Mouse (Mus musculus): ENCODE measurements around the gene 4930469K13Rik. TPM values are rescaled to one million over a fixed set of nuclear protein-coding genes. Genes with fewer than 3 reads are reported as not detected.

The 4930469K13Rik gene
- polyA plus RNA-seq, 1 experiment from 2014 or later = not detected

GRCm38 (mm10) chr11:34040061-34040460 lies 58.3 kb downstream of the 4930469K13Rik start:
- WGBS = 87% methylated on average over 5 of the region's 5 CpGs
- Histone ChIP-seq H3K36me3 (ENCODE audit: control insufficient read depth, insufficient read depth, low read length) (no peaks in the 10 kb centered on the region), H3K4me1 (ENCODE audit: control insufficient read depth, insufficient read depth, low read length) (no peaks in the 10 kb centered on the region), H3K9ac (replicated peaks; ENCODE audit: low read length) (no peak overlapping the region), H3K9me3 (ENCODE audit: control insufficient read depth, low read length) (no peaks in the 10 kb centered on the region), H3K4me3 (replicated peaks; ENCODE audit: low read depth, low read length) (no peak overlapping the region), H3K27ac (replicated peaks; ENCODE audit: low read depth, low read length) (no peak overlapping the region), H3K27me3 (ENCODE audit: control insufficient read depth, insufficient read depth, low read length) (no peaks in the 10 kb centered on the region), H3K4me2 (ENCODE audit: low read length) (no peak overlapping the region)
- ATAC-seq (ENCODE audit: low FRiP score, low TSS enrichment) (no peak), DNase-seq (no peak)

GRCm38 (mm10) chr11:34035909-34036658 lies 62.3 kb downstream of the 4930469K13Rik start:
- no peak overlapping the region for H3K4me3 ChIP-seq (replicated peaks; ENCODE audit: low read depth, low read length)
- no peaks in the 10 kb centered on the region for H3K36me3 ChIP-seq (ENCODE audit: control insufficient read depth, insufficient read depth, low read length)
- H3K27ac ChIP-seq (replicated peaks; ENCODE audit: low read depth, low read length) = no peak overlapping the region
- H3K27me3 ChIP-seq (ENCODE audit: control insufficient read depth, insufficient read depth, low read length) = no peaks in the 10 kb centered on the region
- ATAC-seq (ENCODE audit: low FRiP score, low TSS enrichment) (no peak), DNase-seq (no peak)
- no peaks in the 10 kb centered on the region for H3K4me1 ChIP-seq (ENCODE audit: control insufficient read depth, insufficient read depth, low read length)
- no peak overlapping the region for H3K4me2 ChIP-seq (ENCODE audit: low read length)
- no peaks in the 10 kb centered on the region for H3K9me3 ChIP-seq (ENCODE audit: control insufficient read depth, low read length)
- WGBS = 85% methylated on average over 5 of the region's 5 CpGs
- no peak overlapping the region for H3K9ac ChIP-seq (replicated peaks; ENCODE audit: low read length)

GRCm38 (mm10) chr11:34034794-34035193 lies 63.6 kb downstream of the 4930469K13Rik start:
- Histone ChIP-seq H3K27me3 (ENCODE audit: control insufficient read depth, insufficient read depth, low read length) (no peaks in the 10 kb centered on the region), H3K4me3 (replicated peaks; ENCODE audit: low read depth, low read length) (no peak overlapping the region), H3K9ac (replicated peaks; ENCODE audit: low read length) (no peak overlapping the region), H3K27ac (replicated peaks; ENCODE audit: low read depth, low read length) (no peak overlapping the region), H3K36me3 (ENCODE audit: control insufficient read depth, insufficient read depth, low read length) (no peaks in the 10 kb centered on the region), H3K4me1 (ENCODE audit: control insufficient read depth, insufficient read depth, low read length) (no peaks in the 10 kb centered on the region), H3K9me3 (ENCODE audit: control insufficient read depth, low read length) (no peaks in the 10 kb centered on the region), H3K4me2 (ENCODE audit: low read length) (no peak overlapping the region)
- no peak for DNase-seq
- WGBS = 79% methylated on average over 2 of the region's 2 CpGs
- no peak for ATAC-seq (ENCODE audit: low FRiP score, low TSS enrichment)

GRCm38 (mm10) chr11:34034008-34034505 lies 64.3 kb downstream of the 4930469K13Rik start:
- Histone ChIP-seq H3K9ac (replicated peaks; ENCODE audit: low read length) (no peak overlapping the region), H3K4me3 (replicated peaks; ENCODE audit: low read depth, low read length) (no peak overlapping the region), H3K4me1 (ENCODE audit: control insufficient read depth, insufficient read depth, low read length) (no peaks in the 10 kb centered on the region), H3K4me2 (ENCODE audit: low read length) (no peak overlapping the region), H3K27ac (replicated peaks; ENCODE audit: low read depth, low read length) (no peak overlapping the region), H3K9me3 (ENCODE audit: control insufficient read depth, low read length) (no peaks in the 10 kb centered on the region), H3K27me3 (ENCODE audit: control insufficient read depth, insufficient read depth, low read length) (no peaks in the 10 kb centered on the region), H3K36me3 (ENCODE audit: control insufficient read depth, insufficient read depth, low read length) (no peaks in the 10 kb centered on the region)
- ATAC-seq (ENCODE audit: low FRiP score, low TSS enrichment) (no peak), DNase-seq (no peak)
- WGBS = 97% methylated on average over 5 of the region's 5 CpGs

- no peak for ATAC-seq (ENCODE audit: low FRiP score, low TSS enrichment)
- H3K4me2 ChIP-seq (ENCODE audit: low read length) = no peak overlapping the region
- 77% methylated on average over 8 of the region's 8 CpGs for WGBS
Observed at GRCm38 (mm10) chr11:34031015-34031805, 67.1 kb downstream of the 4930469K13Rik start.

GRCm38 (mm10) chr11:34029658-34030057 lies 68.7 kb downstream of the 4930469K13Rik start:
- H3K4me1 ChIP-seq (ENCODE audit: control insufficient read depth, insufficient read depth, low read length) = no peaks in the 10 kb centered on the region
- no peak overlapping the region for H3K4me3 ChIP-seq (replicated peaks; ENCODE audit: low read depth, low read length)
- WGBS = 28% methylated on average over 5 of the region's 5 CpGs
- no peak for DNase-seq
- no peaks in the 10 kb centered on the region for H3K9me3 ChIP-seq (ENCODE audit: control insufficient read depth, low read length)
- H3K27ac ChIP-seq (replicated peaks; ENCODE audit: low read depth, low read length) = no peak overlapping the region
- H3K27me3 ChIP-seq (ENCODE audit: control insufficient read depth, insufficient read depth, low read length) = no peaks in the 10 kb centered on the region
- no peaks in the 10 kb centered on the region for H3K36me3 ChIP-seq (ENCODE audit: control insufficient read depth, insufficient read depth, low read length)
- no peak for ATAC-seq (ENCODE audit: low FRiP score, low TSS enrichment)
- no peak overlapping the region for H3K9ac ChIP-seq (replicated peaks; ENCODE audit: low read length)
- no peak overlapping the region for H3K4me2 ChIP-seq (ENCODE audit: low read length)

More at GRCm38 (mm10) chr11:34031015-34031805, 67.1 kb downstream of the 4930469K13Rik start:
- Histone ChIP-seq H3K4me3 (replicated peaks; ENCODE audit: low read depth, low read length) (no peak overlapping the region), H3K27ac (replicated peaks; ENCODE audit: low read depth, low read length) (no peak overlapping the region), H3K9ac (replicated peaks; ENCODE audit: low read length) (no peak overlapping the region), H3K4me1 (ENCODE audit: control insufficient read depth, insufficient read depth, low read length) (no peaks in the 10 kb centered on the region), H3K36me3 (ENCODE audit: control insufficient read depth, insufficient read depth, low read length) (no peaks in the 10 kb centered on the region), H3K27me3 (ENCODE audit: control insufficient read depth, insufficient read depth, low read length) (no peaks in the 10 kb centered on the region), H3K9me3 (ENCODE audit: control insufficient read depth, low read length) (no peaks in the 10 kb centered on the region)
- DNase-seq = no peak

GRCm38 (mm10) chr11:34025091-34025490 lies 73.3 kb downstream of the 4930469K13Rik start:
- H3K27ac ChIP-seq (replicated peaks; ENCODE audit: low read depth, low read length) = no peak overlapping the region
- 97% methylated on average over 1 of the region's 1 CpGs for WGBS
- DNase-seq (no peak), ATAC-seq (ENCODE audit: low FRiP score, low TSS enrichment) (no peak)
- no peaks in the 10 kb centered on the region for H3K4me1 ChIP-seq (ENCODE audit: control insufficient read depth, insufficient read depth, low read length)
- no peak overlapping the region for H3K4me2 ChIP-seq (ENCODE audit: low read length)
- H3K27me3 ChIP-seq (ENCODE audit: control insufficient read depth, insufficient read depth, low read length) = no peaks in the 10 kb centered on the region
- no peaks in the 10 kb centered on the region for H3K36me3 ChIP-seq (ENCODE audit: control insufficient read depth, insufficient read depth, low read length)
- H3K4me3 ChIP-seq (replicated peaks; ENCODE audit: low read depth, low read length) = no peak overlapping the region
- no peak overlapping the region for H3K9ac ChIP-seq (replicated peaks; ENCODE audit: low read length)
- H3K9me3 ChIP-seq (ENCODE audit: control insufficient read depth, low read length) = no peaks in the 10 kb centered on the region

GRCm38 (mm10) chr11:34012007-34012652 lies 86.2 kb downstream of the 4930469K13Rik start:
- no peak for ATAC-seq (ENCODE audit: low FRiP score, low TSS enrichment)
- 55% methylated on average over 6 of the region's 6 CpGs for WGBS
- H3K27ac ChIP-seq (replicated peaks; ENCODE audit: low read depth, low read length) = no peak overlapping the region
- no peak overlapping the region for H3K4me3 ChIP-seq (replicated peaks; ENCODE audit: low read depth, low read length)
- H3K4me2 ChIP-seq (ENCODE audit: low read length) = no peak overlapping the region
- H3K4me1 ChIP-seq (ENCODE audit: control insufficient read depth, insufficient read depth, low read length) = no peaks in the 10 kb centered on the region
- no peaks in the 10 kb centered on the region for H3K9me3 ChIP-seq (ENCODE audit: control insufficient read depth, low read length)
- no peaks in the 10 kb centered on the region for H3K27me3 ChIP-seq (ENCODE audit: control insufficient read depth, insufficient read depth, low read length)
- H3K9ac ChIP-seq (replicated peaks; ENCODE audit: low read length) = no peak overlapping the region
- H3K36me3 ChIP-seq (ENCODE audit: control insufficient read depth, insufficient read depth, low read length) = no peaks in the 10 kb centered on the region
- no peak for DNase-seq
